Mouse (Mus musculus) ZHBTc4 (cell line): ENCODE measurements around the gene Bcl2.
A peak's percentile ranks its signal among the peaks of the same experiment; 100 is the strongest.

ENCODE experiments used
- DNase-seq: peaks from one replicate; pipeline ENCODE4 v3.0.0-alpha.2; 2011; ENCODE audit warnings: low read depth, low spot score

The Bcl2 gene

GRCm38 (mm10) chr1:106714530-106714981 is 482 bp upstream of the Bcl2 start:
- DNase-seq = peak; percentile 35

GRCm38 (mm10) chr1:106712330-106712729 is 1.7 kb downstream of the Bcl2 start:
- DNase-seq = peak; percentile 47

DNA sequence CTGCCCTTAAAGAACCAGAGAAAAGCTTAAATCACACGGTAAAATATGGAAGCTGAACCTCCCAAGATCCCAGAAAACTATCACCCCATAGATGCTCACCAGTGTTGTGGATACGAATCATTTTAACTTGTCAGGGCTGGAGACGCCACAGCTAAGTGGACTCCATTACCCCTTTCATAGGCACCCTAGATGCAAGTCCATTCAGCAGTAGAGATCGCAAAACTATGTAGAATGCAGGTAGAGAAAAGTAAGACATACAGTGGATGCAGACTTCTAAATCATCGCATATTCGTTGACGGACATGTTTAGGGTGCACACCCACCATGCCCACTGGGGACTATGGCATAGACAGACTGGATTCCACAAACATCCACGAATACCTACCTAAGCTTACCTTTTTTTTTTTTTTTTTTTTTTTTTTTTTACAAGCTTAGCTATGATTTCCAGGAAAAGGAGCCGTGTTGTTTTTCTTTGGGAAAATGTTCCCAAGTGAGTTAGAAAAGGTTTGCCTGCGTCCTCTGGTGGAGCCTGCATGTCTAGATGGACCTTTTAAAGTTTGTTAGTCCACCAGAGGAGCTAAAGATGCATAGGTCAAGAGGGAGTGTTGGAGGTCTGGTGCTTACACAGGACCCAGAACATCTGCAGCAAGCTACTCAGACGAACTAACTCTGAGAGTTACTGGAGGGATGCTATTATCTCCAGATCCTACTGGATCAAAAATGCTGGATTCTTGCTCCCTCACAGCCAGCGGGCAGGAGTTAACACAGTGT is 2.5 kb downstream of the Bcl2 start:
- no peak for DNase-seq

DNA sequence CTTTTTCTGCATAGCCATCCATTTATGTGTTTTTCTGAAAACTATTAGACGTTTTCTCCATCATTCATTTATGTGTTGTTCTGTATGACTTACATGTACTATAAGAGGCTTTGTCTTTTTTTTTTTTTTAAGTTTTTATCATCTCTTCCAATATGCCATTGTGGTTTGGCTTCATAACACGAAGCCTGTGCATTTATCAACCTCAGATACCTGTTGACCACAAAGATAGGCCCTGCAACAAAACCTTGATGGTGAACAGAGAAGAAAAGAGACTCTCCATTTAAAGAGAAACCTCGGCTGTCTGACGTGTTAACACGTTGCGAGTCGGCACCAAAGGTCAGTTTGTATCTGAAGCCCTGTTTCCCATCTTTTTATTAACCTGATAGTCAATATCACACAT is 3.9 kb downstream of the Bcl2 start:
- no peak for DNase-seq

GRCm38 (mm10) chr1:106707036-106707880 is 6.8 kb downstream of the Bcl2 start:
- DNase-seq = no peak

GRCm38 (mm10) chr1:106703183-106703582 is 10.9 kb downstream of the Bcl2 start:
- DNase-seq = no peak

DNA sequence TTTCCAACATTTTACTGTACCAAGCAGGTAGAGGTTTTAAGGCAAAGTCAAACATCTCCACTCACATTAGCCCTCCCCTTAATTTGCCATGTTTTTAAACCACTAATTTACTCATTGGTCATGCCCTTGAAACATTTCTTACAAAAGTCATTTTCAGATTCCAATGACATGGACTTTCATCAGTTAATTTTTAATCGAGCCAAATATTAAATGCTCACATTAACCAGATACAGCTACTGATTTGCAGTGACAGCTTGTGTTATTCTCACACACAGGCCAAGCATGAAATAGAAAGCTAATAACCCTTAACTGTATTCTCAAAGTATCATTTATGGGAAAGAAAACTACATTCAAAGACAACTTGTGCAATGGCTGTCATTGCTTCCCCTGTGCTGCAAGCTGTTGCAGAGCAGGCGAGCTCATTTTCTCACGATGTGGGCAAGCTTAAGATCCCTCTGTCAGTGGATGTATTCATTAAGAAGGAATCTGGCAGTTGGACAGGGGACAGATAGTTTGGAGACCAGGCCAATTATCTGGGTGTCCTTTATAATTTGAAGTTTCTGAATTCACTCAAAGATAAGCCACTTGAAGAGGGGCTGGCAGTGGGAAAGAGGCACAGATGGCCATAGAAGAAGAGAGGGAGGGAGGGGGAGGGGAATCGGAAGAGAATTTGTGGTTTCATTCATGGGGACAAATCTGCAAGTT is 11.5 kb downstream of the Bcl2 start:
- DNase-seq = no peak

- DNase-seq = no peak
Observed at GRCm38 (mm10) chr1:106700520-106701114, 13.5 kb downstream of the Bcl2 start.

GRCm38 (mm10) chr1:106696472-106696871 is 17.6 kb downstream of the Bcl2 start:
- no peak for DNase-seq

DNA sequence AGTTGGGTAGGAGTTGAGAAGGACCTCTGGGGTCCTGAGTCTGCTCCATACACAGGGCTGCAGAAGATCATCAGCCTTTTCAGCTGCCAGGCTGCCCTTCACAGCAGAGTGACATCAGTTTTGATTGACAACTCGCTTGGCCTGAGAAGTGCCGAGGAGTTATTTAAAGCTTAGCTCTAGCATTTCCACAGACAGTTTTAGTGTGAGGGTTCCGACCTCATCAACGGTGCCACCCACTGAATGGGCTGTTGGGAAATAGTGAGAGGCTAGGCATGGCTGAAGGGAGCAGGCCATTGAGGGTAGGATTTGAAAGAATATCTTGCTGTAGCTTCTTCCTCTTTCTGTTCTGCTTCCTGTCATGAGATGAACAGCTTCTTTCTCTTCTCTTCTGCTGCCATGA is 18.4 kb downstream of the Bcl2 start:
- DNase-seq = no peak

- no peak for DNase-seq
Observed at GRCm38 (mm10) chr1:106694316-106694715, 19.8 kb downstream of the Bcl2 start.

DNA sequence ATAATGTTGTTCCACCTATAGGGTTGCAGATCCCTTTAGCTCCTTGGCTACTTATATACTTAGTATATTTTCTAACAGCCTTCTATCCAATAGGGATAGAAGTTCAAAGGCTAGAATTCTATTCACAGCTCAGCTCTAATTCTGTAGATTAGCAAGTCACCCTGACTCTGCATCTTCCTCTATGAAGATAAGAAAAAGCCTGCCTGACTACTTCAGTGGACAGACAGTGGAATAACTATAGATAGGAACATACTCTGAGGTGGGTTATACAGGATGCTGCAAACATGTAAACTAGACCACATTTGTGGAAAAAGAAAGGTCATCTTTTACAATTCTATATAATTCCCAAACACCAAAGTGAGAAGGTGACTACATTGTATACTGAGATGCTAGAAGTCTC is 21.5 kb downstream of the Bcl2 start:
- DNase-seq = no peak

- DNase-seq = no peak
Observed at GRCm38 (mm10) chr1:106690887-106691286, 23.2 kb downstream of the Bcl2 start.

DNA sequence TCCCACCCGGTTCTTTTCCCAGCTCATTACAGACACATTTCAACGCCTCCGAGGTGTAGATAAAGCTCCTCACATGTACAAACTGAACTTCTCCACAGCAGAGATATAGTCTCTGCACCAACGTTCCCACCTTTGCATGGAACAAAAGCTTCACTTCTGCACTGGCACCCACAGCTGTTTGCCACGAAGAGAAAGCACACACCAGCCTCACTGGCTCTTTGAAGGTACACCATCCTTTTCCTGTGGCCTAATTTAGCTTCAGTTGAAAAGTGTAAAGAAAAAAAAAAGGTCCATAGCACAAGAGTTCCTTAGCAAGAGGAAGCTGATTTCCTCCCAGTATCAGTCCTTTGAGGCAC is 25.9 kb downstream of the Bcl2 start:
- DNase-seq = no peak

GRCm38 (mm10) chr1:106687435-106688160 is 26.5 kb downstream of the Bcl2 start:
- no peak for DNase-seq

DNA sequence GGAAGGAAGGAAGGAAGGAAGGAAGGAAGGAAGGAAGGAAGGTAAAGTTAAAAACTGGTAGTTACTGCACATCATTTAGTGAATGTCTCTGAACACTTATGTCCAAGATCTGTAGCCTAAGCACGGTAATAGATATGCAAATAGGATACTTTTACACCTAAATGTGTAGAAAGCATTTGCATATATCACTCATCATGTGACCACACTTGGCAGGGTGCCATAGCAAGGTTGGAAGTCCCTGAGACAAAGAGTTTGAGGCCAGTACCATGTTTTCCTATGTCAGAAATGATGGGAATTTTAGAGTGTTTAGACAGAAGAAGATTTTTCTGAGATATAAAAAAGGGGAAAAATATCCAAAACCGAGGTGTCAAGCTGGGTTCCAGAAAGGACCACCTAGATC is 28.4 kb downstream of the Bcl2 start:
- peak; percentile 7 for DNase-seq

GRCm38 (mm10) chr1:106684546-106684945 is 29.5 kb downstream of the Bcl2 start:
- DNase-seq = no peak

- DNase-seq = no peak
Observed at GRCm38 (mm10) chr1:106682829-106683228, 31.2 kb downstream of the Bcl2 start.

DNA sequence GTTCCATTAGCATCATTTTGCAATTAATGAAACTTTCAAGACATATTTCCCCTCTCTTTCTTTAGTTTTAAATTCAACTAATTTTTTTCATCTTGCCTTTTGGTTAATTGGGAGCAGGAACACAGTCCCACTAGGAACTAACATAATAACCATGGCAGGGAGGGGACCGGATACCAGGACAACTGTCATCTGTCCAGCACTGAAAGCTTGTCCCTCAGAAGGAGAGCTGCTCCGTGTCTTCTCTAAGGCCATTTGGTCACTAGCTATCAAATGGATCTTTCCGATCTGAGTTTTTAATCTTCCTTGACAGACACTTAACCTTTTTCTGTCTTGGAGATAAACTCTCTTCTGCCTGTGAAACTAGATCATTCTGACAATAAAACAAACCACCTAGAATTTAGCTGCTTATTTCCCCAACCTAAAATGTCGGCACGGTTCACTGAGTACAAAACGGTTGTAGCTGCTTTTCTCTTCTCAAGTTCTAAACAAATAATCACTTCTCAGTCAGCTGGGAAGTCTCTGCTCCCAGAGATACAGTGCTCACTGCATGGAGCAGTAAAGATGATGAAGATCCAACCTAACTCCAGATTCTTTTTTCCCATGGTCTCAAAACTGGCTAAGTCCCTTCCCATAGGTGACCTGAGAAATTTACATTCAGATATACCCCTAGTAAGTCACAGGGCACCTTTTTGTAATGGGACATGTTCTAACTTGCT is 34.1 kb downstream of the Bcl2 start:
- no peak for DNase-seq

DNA sequence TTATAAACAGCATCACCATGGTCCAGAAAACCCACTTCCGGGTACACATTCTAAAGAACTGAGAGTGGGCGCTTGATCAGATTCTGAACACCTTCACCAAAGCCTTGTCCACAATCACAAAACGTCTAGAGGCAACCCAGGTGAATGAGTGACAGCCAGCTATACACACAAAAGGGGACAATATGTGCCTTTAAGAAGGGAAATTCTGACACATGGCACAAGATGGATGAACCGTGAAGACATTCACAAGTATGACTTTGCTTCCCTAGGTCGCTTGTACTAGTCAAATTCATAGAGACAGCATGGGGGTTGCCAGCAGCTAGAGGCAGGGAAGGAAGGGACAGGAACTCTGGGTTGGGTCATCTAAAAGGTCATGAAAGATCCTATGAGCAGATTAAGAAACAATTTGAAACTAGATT is 36.0 kb downstream of the Bcl2 start:
- no peak for DNase-seq
